In the genomic region with DNA sequence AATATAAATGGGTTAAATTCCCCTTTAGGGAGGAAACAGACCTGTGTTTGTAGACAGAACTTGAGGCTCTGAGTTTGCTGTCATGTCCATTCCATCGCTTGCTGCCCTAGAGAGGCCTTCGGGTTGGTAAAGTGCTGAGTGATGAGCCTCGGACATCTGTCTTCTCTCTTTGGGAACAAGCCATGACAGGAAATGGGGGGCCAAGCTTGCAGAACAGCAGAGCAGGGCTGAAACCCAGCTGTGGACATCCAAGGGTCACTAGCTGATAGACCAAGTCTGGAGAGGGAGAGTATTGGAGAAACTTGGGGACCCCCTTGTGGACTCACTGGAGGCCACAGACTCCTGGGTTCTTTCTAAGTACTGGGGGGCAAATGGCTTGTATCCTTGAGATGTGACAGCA, we compare ENCODE assay signal across 12 mouse cellular contexts.
DNase-seq lines count a peak whose midpoint lies in the region; ATAC-seq and TF ChIP-seq lines count a peak whose summit lies in the region.
"Had no signal": no experiment of that assay in that cellular context is flagged by ENCODE, and none has a peak within 500 bp of the region (broad histone marks: within the 10 kb centered on the region; RNA-seq: fewer than 3 reads in every experiment).

No protein-coding gene starts in this region.

- H3K9me3 ChIP-seq in heart, embryonic 10.5 days: no peaks in the 10 kb centered on the region
- H3K9me3 ChIP-seq in heart, embryonic 11.5 days (replicated peaks; ENCODE audit: control insufficient read depth, low read length): no peaks in the 10 kb centered on the region; the same call in 1 of the 2 replicates
- no peaks in the 10 kb centered on the region for H3K9me3 ChIP-seq in kidney, postnatal 0 days (replicated peaks; ENCODE audit: low read length)
- no peaks in the 10 kb centered on the region for H3K9me3 ChIP-seq in neural tube, embryonic 13.5 days
- H3K9me3 ChIP-seq in stomach, embryonic 16.5 days (replicated peaks; ENCODE audit: control insufficient read depth, low read length): no peaks in the 10 kb centered on the region
- H3K9me3 ChIP-seq: limb, embryonic 13.5 days had no signal

- H3K9ac ChIP-seq in heart, embryonic 11.5 days (ENCODE audit: low read depth, low read length): no peak overlapping the region
- H3K9ac ChIP-seq in kidney, postnatal 0 days (ENCODE audit: low read depth, low read length): no peak overlapping the region
- 0 out of 2 replicates have a peak overlapping the region, but pooled peaks have one; percentile 3 for H3K9ac ChIP-seq in neural tube, embryonic 13.5 days
- no peak overlapping the region for H3K9ac ChIP-seq in stomach, embryonic 16.5 days (ENCODE audit: low read length)

- no peak for TF ChIP-seq CTCF in kidney, postnatal 0 days (IDR thresholded peaks at IDR 0.05; ENCODE audit: low read depth)

- H3K4me3 ChIP-seq in heart, embryonic 10.5 days: no peak overlapping the region
- H3K4me3 ChIP-seq in heart, embryonic 11.5 days (ENCODE audit: low read depth, low read length): no peak overlapping the region
- H3K4me3 ChIP-seq in kidney, postnatal 0 days (replicated peaks; ENCODE audit: low read depth, low read length): no peak overlapping the region
- H3K4me3 ChIP-seq in neural tube, embryonic 13.5 days: no peak overlapping the region
- H3K4me3 ChIP-seq in stomach, embryonic 16.5 days (replicated peaks; ENCODE audit: low read length): no peak overlapping the region
- H3K4me3 ChIP-seq: limb, embryonic 13.5 days; megakaryocyte, embryonic 14.5 days had no signal

- H3K36me3 ChIP-seq in heart, embryonic 10.5 days: no peaks in the 10 kb centered on the region
- H3K36me3 ChIP-seq in heart, embryonic 11.5 days (ENCODE audit: control insufficient read depth, insufficient read depth, low read length): no peaks in the 10 kb centered on the region
- no peaks in the 10 kb centered on the region for H3K36me3 ChIP-seq in kidney, postnatal 0 days (ENCODE audit: insufficient read depth, low read length)
- H3K36me3 ChIP-seq in neural tube, embryonic 13.5 days: no peaks in the 10 kb centered on the region
- no peaks in the 10 kb centered on the region for H3K36me3 ChIP-seq in stomach, embryonic 16.5 days (ENCODE audit: control insufficient read depth, insufficient read depth, low read length)
- H3K36me3 ChIP-seq: limb, embryonic 13.5 days had no signal

- peaks cover 80% of the 10 kb centered on the region for H3K4me1 ChIP-seq in heart, embryonic 10.5 days
- peaks cover 68% of the 10 kb centered on the region for H3K4me1 ChIP-seq in heart, embryonic 11.5 days (ENCODE audit: control insufficient read depth, insufficient read depth, low read length)
- peaks cover 36% of the 10 kb centered on the region for H3K4me1 ChIP-seq in kidney, postnatal 0 days (replicated peaks; ENCODE audit: insufficient read depth, low read length)
- H3K4me1 ChIP-seq in neural tube, embryonic 13.5 days (replicated peaks): peaks cover 42% of the 10 kb centered on the region
- H3K4me1 ChIP-seq in stomach, embryonic 16.5 days (ENCODE audit: control insufficient read depth, insufficient read depth, low read length): peaks cover 72% of the 10 kb centered on the region

- DNase-seq in heart, embryonic 10.5 days (ENCODE audit: low spot score): no peak
- no peak for DNase-seq in kidney, postnatal 0 days (ENCODE audit: low spot score)
- DNase-seq in kidney, adult 9 months: no peak
- no peak for DNase-seq in neural tube, embryonic 10.5 days (ENCODE audit: extremely low spot score, low spot score)
- DNase-seq in layer of hippocampus, postnatal 10 days (ENCODE audit: low spot score in 2 of 2): no peak
- DNase-seq: embryo, embryonic 11 days; right cerebral cortex, postnatal 4 days had no signal

- no peak for ATAC-seq in heart, embryonic 11.5 days (replicated peaks; ENCODE audit: insufficient number of reproducible peaks, low FRiP score, low TSS enrichment)
- no peak for ATAC-seq in kidney, postnatal 0 days (replicated peaks; ENCODE audit: low FRiP score, low read depth)
- no peak for ATAC-seq in neural tube, embryonic 13.5 days (ENCODE audit: low read depth)
- ATAC-seq in stomach, embryonic 16.5 days (ENCODE audit: insufficient read depth, low FRiP score): no peak

- H3K4me2 ChIP-seq in heart, embryonic 11.5 days: no peak overlapping the region
- no peak overlapping the region for H3K4me2 ChIP-seq in kidney, postnatal 0 days (ENCODE audit: low read length)
- H3K4me2 ChIP-seq in neural tube, embryonic 13.5 days: no peak overlapping the region
- H3K4me2 ChIP-seq in stomach, embryonic 16.5 days (ENCODE audit: low read depth, low read length): no peak overlapping the region
- H3K4me2 ChIP-seq: limb, embryonic 13.5 days had no signal

- H3K27ac ChIP-seq in heart, embryonic 10.5 days: peak overlapping the region; percentile 86
- H3K27ac ChIP-seq in heart, embryonic 11.5 days (ENCODE audit: low read depth, low read length): no peak overlapping the region
- peak overlapping the region; percentile 55; the same call in 1 of the 2 replicates for H3K27ac ChIP-seq in kidney, postnatal 0 days
- H3K27ac ChIP-seq in neural tube, embryonic 13.5 days (replicated peaks): no peak overlapping the region
- H3K27ac ChIP-seq in stomach, embryonic 16.5 days (ENCODE audit: low read length): peak overlapping the region; percentile 64

- 33% methylated on average over 3 of the region's 3 CpGs for WGBS in heart, embryonic 10.5 days
- WGBS in heart, embryonic 11.5 days (ENCODE audit: insufficient replicate concordance): 45% methylated on average over 3 of the region's 3 CpGs
- 62% methylated on average over 3 of the region's 3 CpGs for WGBS in kidney, postnatal 0 days
- 81% methylated on average over 3 of the region's 3 CpGs for WGBS in neural tube, embryonic 13.5 days
- 65% methylated on average over 3 of the region's 3 CpGs for WGBS in stomach, embryonic 16.5 days

- H3K27me3 ChIP-seq in heart, embryonic 10.5 days (ENCODE audit: insufficient read depth, poor library complexity, severe bottlenecking): no peaks in the 10 kb centered on the region
- H3K27me3 ChIP-seq in heart, embryonic 11.5 days (ENCODE audit: control insufficient read depth, insufficient read depth, low read length): no peaks in the 10 kb centered on the region
- no peaks in the 10 kb centered on the region for H3K27me3 ChIP-seq in kidney, postnatal 0 days (ENCODE audit: insufficient read depth, low read length)
- H3K27me3 ChIP-seq in neural tube, embryonic 13.5 days: no peaks in the 10 kb centered on the region
- H3K27me3 ChIP-seq in stomach, embryonic 16.5 days (ENCODE audit: control insufficient read depth, insufficient read depth, low read length): no peaks in the 10 kb centered on the region
- H3K27me3 ChIP-seq: limb, embryonic 13.5 days had no signal

Comparison
In these comparisons a context has a peak if more than half of its experiments do, and no peak if none do; other contexts are left out.
1. H3K27ac ChIP-seq: peak in heart, embryonic 10.5 days (single experiment), kidney, postnatal 0 days (single experiment) and stomach, embryonic 16.5 days (single experiment); none in heart, embryonic 11.5 days (single experiment) and neural tube, embryonic 13.5 days (single experiment).